Mouse (Mus musculus): ENCODE measurements at regions not wholly inside any gene's neighbourhood (a gene's known extent, or its start where the extent isn't known, plus 50 kb on each side); places are given as distances from the start of the nearest gene placed in this dataset.
A peak's percentile ranks its signal among the peaks of the same experiment; 100 is the strongest.
"Not testable (repeated sequence)": the region's sequence is repeated elsewhere in the genome, so short reads cannot be mapped to it uniquely, and the experiment has no call there.

DNA sequence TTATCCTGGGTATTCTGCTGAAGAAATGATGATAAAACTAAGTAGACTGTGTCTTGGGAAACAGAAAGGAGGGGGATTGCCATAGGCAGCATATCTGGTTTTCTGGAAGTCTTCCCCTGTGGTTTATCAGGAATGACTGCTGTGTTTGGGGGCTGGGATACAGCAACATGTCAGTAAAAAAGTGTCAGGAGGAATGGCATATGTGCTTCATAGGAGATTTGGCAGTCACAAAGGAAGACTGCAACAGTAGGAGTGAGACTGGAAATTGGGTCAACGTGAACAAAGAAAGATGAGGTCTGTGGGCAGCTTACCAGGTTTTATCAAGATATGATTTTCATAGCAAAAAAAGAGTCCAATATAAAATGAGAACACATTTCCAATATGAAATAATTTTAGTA lies 641.1 kb upstream of the Nrxn1 start:
- Histone ChIP-seq H3K27ac (replicated peaks) (no peak overlapping the region), H3K27me3 (no peaks in the 10 kb centered on the region), H3K9ac (replicated peaks) (no peak overlapping the region), H3K9me3 (no peaks in the 10 kb centered on the region), H3K36me3 (no peaks in the 10 kb centered on the region), H3K4me1 (no peaks in the 10 kb centered on the region), H3K4me3 (no peak overlapping the region), H3K4me2 (replicated peaks) (no peak overlapping the region)
- 57% methylated on average over 1 of the region's 1 CpGs for WGBS
- ATAC-seq (replicated peaks): no peak

DNA sequence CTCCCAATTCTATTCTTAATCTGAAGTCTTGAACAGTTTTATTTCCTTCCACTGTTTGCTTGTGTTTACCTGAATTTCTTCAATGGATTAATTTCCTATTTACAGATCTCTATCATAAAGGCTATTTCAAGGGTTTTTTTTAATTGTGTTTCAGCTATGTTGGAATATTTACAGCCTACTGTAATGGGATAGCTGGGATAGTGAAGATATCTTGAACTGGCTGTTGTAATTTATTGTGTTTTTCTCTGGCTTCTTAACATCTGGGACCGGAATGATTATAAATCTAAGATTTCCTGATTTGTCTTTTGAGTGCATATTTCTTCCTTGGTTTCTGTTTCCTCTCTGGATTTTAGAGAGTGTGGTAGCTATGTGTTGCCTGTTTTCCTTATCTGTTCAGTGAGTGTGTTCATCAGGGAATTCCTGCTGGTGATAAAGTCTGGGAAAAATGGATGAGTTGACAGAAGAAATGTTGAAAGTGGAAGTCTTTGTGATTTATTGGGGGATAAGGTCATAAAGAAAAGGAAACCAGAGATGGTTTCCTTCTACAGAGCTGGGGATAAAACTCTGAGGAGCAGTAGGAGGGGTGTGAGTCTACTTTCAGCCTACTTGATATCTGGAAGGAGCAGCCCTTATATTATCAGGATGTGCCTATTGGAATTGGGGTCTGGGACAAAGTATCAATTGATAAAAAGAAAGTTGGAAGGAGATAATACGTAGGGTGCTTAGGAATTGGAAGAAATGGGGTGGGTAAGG lies 640.5 kb upstream of the Nrxn1 start:
- H3K4me3 ChIP-seq: no peak overlapping the region

DNA sequence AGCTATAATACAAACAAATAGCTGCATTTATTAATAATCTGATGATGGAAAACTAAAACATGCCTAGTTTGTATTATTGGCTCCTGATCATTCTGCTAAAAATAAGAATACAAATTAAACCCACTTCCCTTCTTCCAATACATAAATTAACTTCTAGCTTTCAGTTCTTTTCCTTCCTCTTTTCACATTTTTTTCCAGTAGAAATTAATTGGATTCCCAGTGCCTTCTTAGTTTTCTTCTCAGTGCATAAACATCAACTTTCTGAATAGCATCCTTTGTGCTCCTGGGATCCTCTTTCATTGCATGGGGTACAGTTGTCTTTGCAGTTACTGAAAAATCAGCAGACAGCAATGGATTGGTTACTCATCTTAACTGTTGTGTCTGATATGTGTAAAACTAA lies 617.5 kb upstream of the Nrxn1 start:
- H3K4me3 ChIP-seq: no peak overlapping the region
- no peak overlapping the region for H3K4me2 ChIP-seq (replicated peaks)
- no peaks in the 10 kb centered on the region for H3K4me1 ChIP-seq
- no peak overlapping the region for H3K27ac ChIP-seq (replicated peaks)
- H3K9ac ChIP-seq (replicated peaks): no peak overlapping the region
- H3K27me3 ChIP-seq: no peaks in the 10 kb centered on the region
- no peaks in the 10 kb centered on the region for H3K9me3 ChIP-seq
- ATAC-seq (replicated peaks): no peak
- H3K36me3 ChIP-seq: no peaks in the 10 kb centered on the region

More for the DNA sequence above, 640.5 kb upstream of the Nrxn1 start:
- Histone ChIP-seq H3K9ac (replicated peaks) (no peak overlapping the region), H3K4me1 (no peaks in the 10 kb centered on the region), H3K27me3 (no peaks in the 10 kb centered on the region), H3K27ac (replicated peaks) (no peak overlapping the region), H3K36me3 (no peaks in the 10 kb centered on the region), H3K9me3 (no peaks in the 10 kb centered on the region), H3K4me2 (replicated peaks) (no peak overlapping the region)
- 90% methylated on average over 2 of the region's 2 CpGs for WGBS
- no peak for ATAC-seq (replicated peaks)

- Histone ChIP-seq H3K4me3 (no peak overlapping the region), H3K9ac (replicated peaks) (no peak overlapping the region), H3K4me1 (no peaks in the 10 kb centered on the region), H3K36me3 (no peaks in the 10 kb centered on the region), H3K27ac (replicated peaks) (no peak overlapping the region), H3K4me2 (replicated peaks) (no peak overlapping the region), H3K9me3 (no peaks in the 10 kb centered on the region), H3K27me3 (no peaks in the 10 kb centered on the region)
- 88% methylated on average over 4 of the region's 4 CpGs for WGBS
- ATAC-seq (replicated peaks): no peak
These were observed 598.2 kb upstream of the Nrxn1 start for GRCm38 (mm10) chr17:91691063-91691462.

- no peaks in the 10 kb centered on the region for H3K9me3 ChIP-seq
- no peak overlapping the region for H3K27ac ChIP-seq (replicated peaks)
- no peak overlapping the region for H3K4me2 ChIP-seq (replicated peaks)
- H3K27me3 ChIP-seq: no peaks in the 10 kb centered on the region
- ATAC-seq (replicated peaks): peak; percentile 71
- no peaks in the 10 kb centered on the region for H3K4me1 ChIP-seq
- no peak overlapping the region for H3K4me3 ChIP-seq
- no peak overlapping the region for H3K9ac ChIP-seq (replicated peaks)
- no peaks in the 10 kb centered on the region for H3K36me3 ChIP-seq
These were observed 564.6 kb upstream of the Nrxn1 start for GRCm38 (mm10) chr17:91657449-91657848.

DNA sequence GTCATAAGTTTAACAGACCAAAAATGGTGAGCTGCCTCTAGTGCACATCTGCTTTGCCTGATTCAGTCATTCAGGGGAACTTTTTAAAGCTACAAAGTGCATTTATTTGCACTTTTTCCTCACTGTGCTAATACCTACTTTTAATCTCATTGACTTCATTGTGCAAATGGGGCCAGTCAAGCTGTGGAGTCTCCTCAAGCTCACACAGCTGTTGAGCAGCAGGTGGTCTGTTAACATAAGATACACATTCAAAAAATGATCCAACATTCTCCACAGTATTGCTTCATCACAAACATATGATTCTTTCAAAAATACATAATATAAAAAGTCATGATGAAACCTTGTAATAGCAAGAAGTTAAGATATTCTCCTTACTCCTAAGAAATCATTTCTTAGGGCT lies 564.2 kb upstream of the Nrxn1 start:
- Histone ChIP-seq H3K9me3 (no peaks in the 10 kb centered on the region), H3K36me3 (no peaks in the 10 kb centered on the region), H3K4me1 (no peaks in the 10 kb centered on the region), H3K27me3 (no peaks in the 10 kb centered on the region), H3K9ac (replicated peaks) (no peak overlapping the region), H3K4me3 (no peak overlapping the region), H3K27ac (replicated peaks) (no peak overlapping the region), H3K4me2 (replicated peaks) (no peak overlapping the region)
- ATAC-seq (replicated peaks): 0 out of 2 replicates have a peak, but pooled peaks have one; percentile 51

- Histone ChIP-seq H3K4me3 (no peak overlapping the region), H3K27me3 (no peaks in the 10 kb centered on the region), H3K4me2 (replicated peaks) (no peak overlapping the region), H3K27ac (replicated peaks) (no peak overlapping the region), H3K4me1 (no peaks in the 10 kb centered on the region), H3K36me3 (no peaks in the 10 kb centered on the region), H3K9ac (replicated peaks) (no peak overlapping the region), H3K9me3 (no peaks in the 10 kb centered on the region)
- no peak for ATAC-seq (replicated peaks)
These were observed 539.0 kb upstream of the Nrxn1 start for GRCm38 (mm10) chr17:91631915-91632314.

GRCm38 (mm10) chr17:91614175-91614574 lies 521.3 kb upstream of the Nrxn1 start:
- 91% methylated on average over 5 of the region's 5 CpGs for WGBS
- H3K4me2 ChIP-seq (replicated peaks); ATAC-seq (replicated peaks); H3K36me3 ChIP-seq; H3K27ac ChIP-seq (replicated peaks); H3K4me3 ChIP-seq; H3K9ac ChIP-seq (replicated peaks); H3K9me3 ChIP-seq; H3K4me1 ChIP-seq; H3K27me3 ChIP-seq: not testable (repeated sequence)

DNA sequence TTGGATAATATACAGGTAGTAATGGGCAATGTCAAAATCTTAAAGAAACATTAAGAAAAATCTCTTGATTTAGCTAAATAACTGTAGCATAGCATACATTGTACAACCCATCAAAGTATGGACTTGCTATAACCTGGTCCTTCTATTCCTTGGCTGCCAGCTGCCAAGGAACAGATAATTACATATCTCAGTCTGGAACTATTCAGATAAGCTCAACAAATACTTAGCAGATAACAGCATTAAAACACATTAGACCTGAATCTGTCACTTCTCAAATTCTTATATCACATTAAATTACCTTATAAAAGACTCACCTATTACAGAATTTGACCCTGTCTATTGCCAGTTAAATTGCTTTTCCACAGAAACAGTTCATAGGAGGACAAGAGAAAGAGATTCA lies 496.2 kb upstream of the Nrxn1 start:
- H3K36me3 ChIP-seq: no peaks in the 10 kb centered on the region
- no peaks in the 10 kb centered on the region for H3K9me3 ChIP-seq
- H3K4me3 ChIP-seq: no peak overlapping the region
- H3K9ac ChIP-seq (replicated peaks): no peak overlapping the region
- ATAC-seq (replicated peaks): no peak
- no peaks in the 10 kb centered on the region for H3K4me1 ChIP-seq
- no peaks in the 10 kb centered on the region for H3K27me3 ChIP-seq
- H3K27ac ChIP-seq (replicated peaks): no peak overlapping the region
- no peak overlapping the region for H3K4me2 ChIP-seq (replicated peaks)

GRCm38 (mm10) chr17:91551058-91551691 lies 458.3 kb upstream of the Nrxn1 start:
- not testable (repeated sequence) for ATAC-seq (replicated peaks); H3K9me3 ChIP-seq; H3K27me3 ChIP-seq; H3K4me2 ChIP-seq (replicated peaks); H3K4me1 ChIP-seq; H3K4me3 ChIP-seq; H3K9ac ChIP-seq (replicated peaks); H3K27ac ChIP-seq (replicated peaks); H3K36me3 ChIP-seq
- WGBS: 90% methylated on average over 5 of the region's 9 CpGs

GRCm38 (mm10) chr17:91531488-91531887 lies 438.6 kb upstream of the Nrxn1 start:
- no peak for ATAC-seq (replicated peaks)
- Histone ChIP-seq H3K4me1 (no peaks in the 10 kb centered on the region), H3K9ac (replicated peaks) (no peak overlapping the region), H3K9me3 (no peaks in the 10 kb centered on the region), H3K27ac (replicated peaks) (no peak overlapping the region), H3K4me3 (no peak overlapping the region), H3K36me3 (no peaks in the 10 kb centered on the region), H3K27me3 (no peaks in the 10 kb centered on the region), H3K4me2 (replicated peaks) (no peak overlapping the region)
- 81% methylated on average over 1 of the region's 1 CpGs for WGBS

DNA sequence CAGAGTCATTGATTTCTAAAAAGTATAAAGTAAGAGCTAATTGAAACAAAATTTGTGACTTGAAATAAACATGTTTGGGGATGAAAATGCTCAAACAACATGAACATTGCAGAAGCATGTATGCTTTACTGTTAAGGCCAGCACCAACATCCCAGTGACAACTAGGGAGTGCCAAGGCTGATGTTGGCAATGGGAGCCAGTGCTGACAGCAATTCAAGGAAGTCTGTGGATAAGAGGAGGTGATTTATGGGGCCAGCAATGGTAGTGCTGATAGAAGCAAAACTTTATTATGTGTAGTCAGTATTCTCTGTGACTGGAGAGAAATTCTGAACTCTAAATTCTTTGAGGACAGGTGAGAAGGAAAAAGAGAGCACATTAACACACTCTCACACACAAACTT lies 424.4 kb upstream of the Nrxn1 start:
- Histone ChIP-seq H3K4me2 (replicated peaks) (no peak overlapping the region), H3K4me3 (no peak overlapping the region), H3K4me1 (no peaks in the 10 kb centered on the region), H3K27ac (replicated peaks) (no peak overlapping the region), H3K36me3 (no peaks in the 10 kb centered on the region), H3K9ac (replicated peaks) (no peak overlapping the region), H3K9me3 (no peaks in the 10 kb centered on the region), H3K27me3 (no peaks in the 10 kb centered on the region)
- ATAC-seq (replicated peaks): no peak
